14 mouse cellular contexts compared by ENCODE assay signal in the genomic region with DNA sequence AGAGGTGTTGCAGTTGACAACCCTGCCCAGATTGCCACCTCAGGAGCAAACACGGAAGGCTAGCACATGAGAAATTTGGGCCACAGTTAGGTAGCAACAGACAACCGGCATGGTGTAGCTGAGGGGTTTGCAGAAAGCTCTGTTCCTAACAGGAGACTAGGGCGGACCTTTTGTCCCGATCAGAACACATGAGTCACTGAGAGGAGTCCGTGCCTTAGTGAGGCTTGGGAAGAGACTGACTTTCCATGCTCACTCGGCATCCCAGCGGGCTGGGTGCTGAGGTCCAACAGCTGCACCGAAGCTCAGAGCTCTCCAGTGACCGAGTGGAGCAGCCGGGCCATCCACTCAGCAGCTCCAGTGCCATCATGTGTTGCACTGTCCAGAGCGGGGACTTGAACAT. TPM values are rescaled to one million over a fixed set of nuclear protein-coding genes. Genes with fewer than 3 reads are reported as not detected.
DNase-seq lines count a peak whose midpoint lies in the region; ATAC-seq and TF ChIP-seq lines count a peak whose summit lies in the region.
"Had no signal": no experiment of that assay in that cellular context is flagged by ENCODE, and none has a peak within 500 bp of the region (broad histone marks: within the 10 kb centered on the region; RNA-seq: fewer than 3 reads in every experiment).

No protein-coding gene starts in this region.

- DNase-seq in heart, adult 2 months, result peak in 1 of 2 experiments; percentile 56
- DNase-seq in lung, adult 2 months, result no peak
- peak; percentile 49 for DNase-seq in skeletal muscle tissue, adult 2 months (ENCODE audit: low read depth, low spot score)
- no peak for DNase-seq in spleen, adult 12 weeks (ENCODE audit: low spot score)
- DNase-seq: adrenal gland, postnatal 14 days; cerebellum, adult 11-12 months; retina, postnatal 1 day had no signal

- peaks cover 7% of the 10 kb centered on the region for H3K36me3 ChIP-seq in heart, adult 2 months (ENCODE audit: control insufficient read depth, insufficient read depth, low read length)
- no peaks in the 10 kb centered on the region for H3K36me3 ChIP-seq in heart, embryonic 11.5 days (ENCODE audit: control insufficient read depth, insufficient read depth, low read length)
- no peaks in the 10 kb centered on the region for H3K36me3 ChIP-seq in lung, embryonic 15.5 days
- H3K36me3 ChIP-seq: embryonic facial prominence, embryonic 12.5 days; forebrain, embryonic 15.5 days had no signal

- intact Hi-C loops in heart, adult 2 months (cut with DNase I), result loop anchor here (2.0 kb wide), 1 partner anchor 18 kb away; no protein-coding TSS in a partner anchor

- TF ChIP-seq EP300 in heart, adult 2 months (IDR thresholded peaks at IDR 0.05; ENCODE audit: insufficient read depth, low read depth, low read length), result no peak

- peaks cover 59% of the 10 kb centered on the region for H3K4me1 ChIP-seq in heart, adult 2 months (ENCODE audit: control insufficient read depth, insufficient read depth, low read length)
- H3K4me1 ChIP-seq in heart, embryonic 11.5 days (ENCODE audit: control insufficient read depth, insufficient read depth, low read length), result peaks cover 62% of the 10 kb centered on the region
- H3K4me1 ChIP-seq in lung, embryonic 15.5 days, result peaks cover 75% of the 10 kb centered on the region
- peaks cover 52% of the 10 kb centered on the region for H3K4me1 ChIP-seq in lung, adult 2 months (ENCODE audit: control insufficient read depth, insufficient read depth, low read length)
- peaks cover 35% of the 10 kb centered on the region for H3K4me1 ChIP-seq in cortical plate, adult 2 months (ENCODE audit: control insufficient read depth, insufficient read depth, low read length)

- H3K4me3 ChIP-seq in heart, adult 2 months, result no peak overlapping the region
- H3K4me3 ChIP-seq in heart, embryonic 11.5 days (ENCODE audit: low read depth, low read length), result no peak overlapping the region
- H3K4me3 ChIP-seq in lung, embryonic 15.5 days, result no peak overlapping the region
- H3K4me3 ChIP-seq in lung, adult 2 months (replicated peaks; ENCODE audit: extremely low read depth, low read depth, low read length), result no peak overlapping the region
- no peak overlapping the region for H3K4me3 ChIP-seq in cortical plate, adult 2 months (ENCODE audit: insufficient read depth, low read length)
- H3K4me3 ChIP-seq: embryonic facial prominence, embryonic 12.5 days; forebrain, embryonic 15.5 days had no signal

- TF ChIP-seq CTCF in heart, adult 2 months (IDR thresholded peaks at IDR 0.05), result no peak
- no peak for TF ChIP-seq CTCF in lung, adult 2 months (IDR thresholded peaks at IDR 0.05; ENCODE audit: insufficient read depth, low read length)
- TF ChIP-seq CTCF in cortical plate, adult 2 months (IDR thresholded peaks at IDR 0.05; ENCODE audit: extremely low read depth, insufficient read depth, low read length), result no peak

- ATAC-seq in heart, embryonic 11.5 days (replicated peaks; ENCODE audit: insufficient number of reproducible peaks, low FRiP score, low TSS enrichment), result no peak
- no peak for ATAC-seq in lung, embryonic 15.5 days (ENCODE audit: borderline replicate concordance, extremely low read depth, low FRiP score, low TSS enrichment)
- ATAC-seq: forebrain, embryonic 15.5 days; intestine, postnatal 0 days; Patski had no signal

- H3K9ac ChIP-seq in heart, adult 2 months (ENCODE audit: low read depth, low read length), result peak overlapping the region; percentile 19
- no peak overlapping the region for H3K9ac ChIP-seq in heart, embryonic 11.5 days (ENCODE audit: low read depth, low read length)
- H3K9ac ChIP-seq in lung, embryonic 15.5 days, result no peak overlapping the region
- H3K9ac ChIP-seq: embryonic facial prominence, embryonic 12.5 days; forebrain, embryonic 15.5 days had no signal

- TF ChIP-seq POLR2A in heart, adult 2 months (IDR thresholded peaks at IDR 0.05; ENCODE audit: insufficient read depth, low read depth, low read length), result no peak
- no peak for TF ChIP-seq POLR2A in lung, adult 2 months (IDR thresholded peaks at IDR 0.05; ENCODE audit: borderline replicate concordance, extremely low read depth, low read depth, low read length)
- TF ChIP-seq POLR2A in cortical plate, adult 2 months (IDR thresholded peaks at IDR 0.05; ENCODE audit: extremely low read depth, insufficient read depth, low read length), result no peak

- H3K4me2 ChIP-seq in heart, embryonic 11.5 days, result no peak overlapping the region
- no peak overlapping the region for H3K4me2 ChIP-seq in lung, embryonic 15.5 days
- H3K4me2 ChIP-seq: embryonic facial prominence, embryonic 12.5 days; forebrain, embryonic 15.5 days had no signal

- H3K9me3 ChIP-seq in heart, embryonic 11.5 days (replicated peaks; ENCODE audit: control insufficient read depth, low read length), result no peaks in the 10 kb centered on the region
- no peaks in the 10 kb centered on the region for H3K9me3 ChIP-seq in lung, embryonic 15.5 days
- H3K9me3 ChIP-seq: embryonic facial prominence, embryonic 12.5 days; forebrain, embryonic 15.5 days had no signal

- H3K79me2 ChIP-seq in heart, adult 2 months (replicated peaks; ENCODE audit: control insufficient read depth, insufficient read depth, low read length), result peaks cover 2% of the 10 kb centered on the region

- H3K27me3 ChIP-seq in heart, adult 2 months (ENCODE audit: control insufficient read depth, insufficient read depth, low read length), result no peaks in the 10 kb centered on the region
- no peaks in the 10 kb centered on the region for H3K27me3 ChIP-seq in heart, embryonic 11.5 days (ENCODE audit: control insufficient read depth, insufficient read depth, low read length)
- no peaks in the 10 kb centered on the region for H3K27me3 ChIP-seq in lung, embryonic 15.5 days
- H3K27me3 ChIP-seq: embryonic facial prominence, embryonic 12.5 days; forebrain, embryonic 15.5 days; Patski had no signal

- peak overlapping the region; percentile 90 for H3K27ac ChIP-seq in heart, adult 2 months
- no peak overlapping the region for H3K27ac ChIP-seq in heart, embryonic 11.5 days (ENCODE audit: low read depth, low read length)
- 0 out of 2 replicates have a peak overlapping the region, but pooled peaks have one; percentile 6 for H3K27ac ChIP-seq in lung, embryonic 15.5 days
- H3K27ac ChIP-seq in cortical plate, adult 2 months (ENCODE audit: insufficient read depth, low read length), result peak overlapping the region; percentile 88
- H3K27ac ChIP-seq: embryonic facial prominence, embryonic 12.5 days; forebrain, embryonic 15.5 days had no signal

- WGBS in heart, adult 2 months, result 41% methylated on average over 11 of the region's 11 CpGs
- 78% methylated on average over 11 of the region's 11 CpGs for WGBS in heart, embryonic 11.5 days (ENCODE audit: insufficient replicate concordance)
- WGBS in lung, embryonic 15.5 days, result 78% methylated on average over 11 of the region's 11 CpGs
- WGBS in lung, adult 2 months, result 52% methylated on average over 11 of the region's 11 CpGs

RNA-seq across cellular contexts. Expression of a gene that starts 26.9 kb away (rescaled TPM):
- 10 to 100 TPM; 40.1 TPM for total RNA-seq in heart, adult 2 months (2021)
- polyA plus RNA-seq in heart, adult 2 months (2012; rRNA removed), result 34.9 and 37.7 TPM in 2 replicates
- 7.0 and 7.8 TPM in 2 replicates for polyA plus RNA-seq in heart, embryonic 11.5 days (2014; fragmentation: Nextera tagmentation; extraction: Ambion mirVana)
- 6.2 and 6.7 TPM in 2 replicates for polyA plus RNA-seq in lung, embryonic 15.5 days (2015; fragmentation: Nextera tagmentation; extraction: Ambion mirVana)
- 122 and 163 TPM in 2 replicates for polyA plus RNA-seq in lung, adult 2 months (2012; rRNA removed)
- polyA plus RNA-seq in cortical plate, adult 2 months (2012; rRNA removed), result 178 and 196 TPM in 2 replicates
